Comparison of ENCODE assay signal across 11 mouse cellular contexts in genomic region chr6:52200073-52200750, GRCm38 (mm10). TPM values are rescaled to one million over a fixed set of nuclear protein-coding genes. Genes with fewer than 3 reads are reported as not detected.
DNase-seq lines count a peak whose midpoint lies in the region; ATAC-seq lines count a peak whose summit lies in the region.
"Had no signal": no experiment of that assay in that cellular context is flagged by ENCODE, and none has a peak within 500 bp of the region (broad histone marks: within the 10 kb centered on the region; RNA-seq: fewer than 3 reads in every experiment).

No protein-coding gene starts in this region.

- peaks cover 90% of the 10 kb centered on the region for H3K27me3 ChIP-seq in hindbrain, embryonic 14.5 days (ENCODE audit: control insufficient read depth, insufficient read depth, low read length)
- H3K27me3 ChIP-seq in limb, embryonic 10.5 days (ENCODE audit: low read depth, poor library complexity, severe bottlenecking), result peaks cover 45% of the 10 kb centered on the region
- H3K27me3 ChIP-seq in neural tube, embryonic 14.5 days (ENCODE audit: control insufficient read depth, insufficient read depth, low read length), result no peaks in the 10 kb centered on the region
- H3K27me3 ChIP-seq in forebrain, embryonic 11.5 days (ENCODE audit: control insufficient read depth, insufficient read depth, low read length), result peaks cover 100% of the 10 kb centered on the region

- 4% methylated on average over 30 of the region's 30 CpGs for WGBS in hindbrain, embryonic 14.5 days
- WGBS in limb, embryonic 10.5 days, result 2% methylated on average over 30 of the region's 30 CpGs
- WGBS in neural tube, embryonic 14.5 days, result 4% methylated on average over 30 of the region's 30 CpGs
- WGBS in forebrain, embryonic 11.5 days, result under 1% methylated on average over 28 of the region's 30 CpGs

- H3K36me3 ChIP-seq in hindbrain, embryonic 14.5 days (replicated peaks; ENCODE audit: control insufficient read depth, insufficient read depth), result no peaks in the 10 kb centered on the region
- H3K36me3 ChIP-seq in limb, embryonic 10.5 days, result peaks cover 45% of the 10 kb centered on the region
- peaks cover 33% of the 10 kb centered on the region for H3K36me3 ChIP-seq in neural tube, embryonic 14.5 days (ENCODE audit: control insufficient read depth, insufficient read depth, low read length)
- no peaks in the 10 kb centered on the region for H3K36me3 ChIP-seq in forebrain, embryonic 11.5 days (ENCODE audit: control insufficient read depth, insufficient read depth, low read length)
- H3K36me3 ChIP-seq: liver, embryonic 15.5 days had no signal

- peak overlapping the region; percentile 81 for H3K4me2 ChIP-seq in hindbrain, embryonic 14.5 days (replicated peaks)
- peak overlapping the region; percentile 99 for H3K4me2 ChIP-seq in neural tube, embryonic 14.5 days (ENCODE audit: low read depth, low read length)
- no peak overlapping the region for H3K4me2 ChIP-seq in forebrain, embryonic 11.5 days (ENCODE audit: low read depth, low read length, severe bottlenecking)
- H3K4me2 ChIP-seq: liver, embryonic 15.5 days had no signal

- H3K9me3 ChIP-seq in hindbrain, embryonic 14.5 days (ENCODE audit: control insufficient read depth, low read length), result no peaks in the 10 kb centered on the region
- no peaks in the 10 kb centered on the region for H3K9me3 ChIP-seq in limb, embryonic 10.5 days (replicated peaks)
- no peaks in the 10 kb centered on the region for H3K9me3 ChIP-seq in neural tube, embryonic 14.5 days (ENCODE audit: control insufficient read depth, low read length)
- H3K9me3 ChIP-seq in forebrain, embryonic 11.5 days (ENCODE audit: control insufficient read depth, low read length), result no peaks in the 10 kb centered on the region
- H3K9me3 ChIP-seq: liver, embryonic 15.5 days had no signal

- DNase-seq in kidney, adult 11 months, result peak; percentile 24
- no peak for DNase-seq in kidney, adult 8-10 months
- no peak for DNase-seq in hindbrain, embryonic 14.5 days (ENCODE audit: low spot score)
- peak; percentile 79 for DNase-seq in limb, embryonic 10.5 days (ENCODE audit: low spot score)
- no peak for DNase-seq in MN1 (ENCODE audit: low spot score)
- no peak for DNase-seq in forebrain, embryonic 11.5 days (ENCODE audit: low spot score)
- no peak for DNase-seq in thymus, postnatal 36 days
- DNase-seq: embryo, embryonic 11 days; right cerebral cortex, postnatal 4 days had no signal

- no peak for ATAC-seq in hindbrain, embryonic 14.5 days (ENCODE audit: low FRiP score)
- no peak for ATAC-seq in neural tube, embryonic 14.5 days (ENCODE audit: low read depth)
- ATAC-seq in forebrain, embryonic 11.5 days (replicated peaks; ENCODE audit: low FRiP score), result no peak

- H3K9ac ChIP-seq in hindbrain, embryonic 14.5 days, result peak overlapping the region; percentile 61
- H3K9ac ChIP-seq in neural tube, embryonic 14.5 days (replicated peaks; ENCODE audit: low read depth, low read length), result no peak overlapping the region; the same call in 1 of the 2 replicates
- H3K9ac ChIP-seq in forebrain, embryonic 11.5 days (ENCODE audit: low read length), result no peak overlapping the region
- H3K9ac ChIP-seq: liver, embryonic 15.5 days had no signal

- H3K4me1 ChIP-seq in hindbrain, embryonic 14.5 days (replicated peaks; ENCODE audit: control insufficient read depth, insufficient read depth, low read length), result no peaks in the 10 kb centered on the region
- H3K4me1 ChIP-seq in limb, embryonic 10.5 days, result peaks cover 94% of the 10 kb centered on the region
- H3K4me1 ChIP-seq in neural tube, embryonic 14.5 days (ENCODE audit: control insufficient read depth, insufficient read depth, low read length), result peaks cover 82% of the 10 kb centered on the region
- H3K4me1 ChIP-seq in forebrain, embryonic 11.5 days (replicated peaks; ENCODE audit: control insufficient read depth, insufficient read depth, low read length), result peaks cover 2% of the 10 kb centered on the region; the same call in 1 of the 2 replicates
- H3K4me1 ChIP-seq: liver, embryonic 15.5 days had no signal

- peak overlapping the region; percentile 50 for H3K4me3 ChIP-seq in hindbrain, embryonic 14.5 days (replicated peaks; ENCODE audit: low read length)
- peak overlapping the region; percentile 34 for H3K4me3 ChIP-seq in limb, embryonic 10.5 days
- H3K4me3 ChIP-seq in neural tube, embryonic 14.5 days (ENCODE audit: low read depth, low read length), result peak overlapping the region; percentile 11; the same call in 1 of the 2 replicates
- no peak overlapping the region for H3K4me3 ChIP-seq in forebrain, embryonic 11.5 days (ENCODE audit: low read depth, low read length)
- H3K4me3 ChIP-seq: liver, embryonic 15.5 days had no signal

- peak overlapping the region; percentile 95 for H3K27ac ChIP-seq in hindbrain, embryonic 14.5 days
- peak overlapping the region; percentile 82 for H3K27ac ChIP-seq in limb, embryonic 10.5 days
- H3K27ac ChIP-seq in neural tube, embryonic 14.5 days (ENCODE audit: low read depth, low read length), result peak overlapping the region; percentile 35
- H3K27ac ChIP-seq in forebrain, embryonic 11.5 days (ENCODE audit: low read depth, low read length), result no peak overlapping the region
- H3K27ac ChIP-seq: liver, embryonic 15.5 days had no signal

RNA-seq across cellular contexts. Expression of gene Hoxa5, which starts 4.2 kb away (rescaled TPM):
- 175 and 180 TPM in 2 replicates for polyA plus RNA-seq in hindbrain, embryonic 14.5 days (2014; fragmentation: Nextera tagmentation; extraction: Ambion mirVana)
- 9.8 and 10.4 TPM in 2 replicates for polyA plus RNA-seq in limb, embryonic 10.5 days (2016; fragmentation: Nextera tagmentation; extraction: Ambion mirVana)
- polyA plus RNA-seq in neural tube, embryonic 14.5 days (2014; fragmentation: Nextera tagmentation; extraction: Ambion mirVana), result 20.9 and 30.6 TPM in 2 replicates
- polyA plus RNA-seq in forebrain, embryonic 11.5 days (2014; fragmentation: Nextera tagmentation; extraction: Ambion mirVana), result not detected in 2 replicates

RNA-seq across cellular contexts. Expression of gene Hoxa6, which starts 8.3 kb away (rescaled TPM):
- 25.4 and 29.8 TPM in 2 replicates for polyA plus RNA-seq in hindbrain, embryonic 14.5 days (2014; fragmentation: Nextera tagmentation; extraction: Ambion mirVana)
- polyA plus RNA-seq in limb, embryonic 10.5 days (2016; fragmentation: Nextera tagmentation; extraction: Ambion mirVana), result 3.5 and 4.1 TPM in 2 replicates
- polyA plus RNA-seq in neural tube, embryonic 14.5 days (2014; fragmentation: Nextera tagmentation; extraction: Ambion mirVana), result 10.1 and 15.7 TPM in 2 replicates
- not detected in 2 replicates for polyA plus RNA-seq in forebrain, embryonic 11.5 days (2014; fragmentation: Nextera tagmentation; extraction: Ambion mirVana)
- polyA plus RNA-seq: liver, embryonic 15.5 days had no signal

RNA-seq across cellular contexts. Expression of gene Hoxa4, which starts 8.7 kb away (rescaled TPM):
- polyA plus RNA-seq in hindbrain, embryonic 14.5 days (2014; fragmentation: Nextera tagmentation; extraction: Ambion mirVana), result 19.7 and 22.5 TPM in 2 replicates
- 1.6 and 1.8 TPM in 2 replicates for polyA plus RNA-seq in limb, embryonic 10.5 days (2016; fragmentation: Nextera tagmentation; extraction: Ambion mirVana)
- 1.6 and 2.7 TPM in 2 replicates for polyA plus RNA-seq in neural tube, embryonic 14.5 days (2014; fragmentation: Nextera tagmentation; extraction: Ambion mirVana)
- polyA plus RNA-seq in forebrain, embryonic 11.5 days (2014; fragmentation: Nextera tagmentation; extraction: Ambion mirVana), result not detected in 2 replicates

RNA-seq across cellular contexts. Expression of gene Hoxa3, which starts 12.9 kb away (rescaled TPM):
- polyA plus RNA-seq in hindbrain, embryonic 14.5 days (2014; fragmentation: Nextera tagmentation; extraction: Ambion mirVana), result 21.7 and 24.9 TPM in 2 replicates
- 7.0 and 7.9 TPM in 2 replicates for polyA plus RNA-seq in limb, embryonic 10.5 days (2016; fragmentation: Nextera tagmentation; extraction: Ambion mirVana)
- 10.8 and 13.4 TPM in 2 replicates for polyA plus RNA-seq in neural tube, embryonic 14.5 days (2014; fragmentation: Nextera tagmentation; extraction: Ambion mirVana)
- polyA plus RNA-seq in forebrain, embryonic 11.5 days (2014; fragmentation: Nextera tagmentation; extraction: Ambion mirVana), result not detected in 2 replicates

RNA-seq across cellular contexts. Expression of gene Gm28308, which starts 12.9 kb away (rescaled TPM):
- polyA plus RNA-seq in hindbrain, embryonic 14.5 days (2014; fragmentation: Nextera tagmentation; extraction: Ambion mirVana), result not detected in 2 replicates
- polyA plus RNA-seq in limb, embryonic 10.5 days (2016; fragmentation: Nextera tagmentation; extraction: Ambion mirVana), result 0.79 and 1.2 TPM in 2 replicates
- polyA plus RNA-seq in neural tube, embryonic 14.5 days (2014; fragmentation: Nextera tagmentation; extraction: Ambion mirVana), result 4.2 TPM in 1 of 2 replicates, not detected in the other
- not detected in 2 replicates for polyA plus RNA-seq in forebrain, embryonic 11.5 days (2014; fragmentation: Nextera tagmentation; extraction: Ambion mirVana)
- polyA plus RNA-seq: liver, embryonic 15.5 days had no signal

Comparison
In these comparisons a context has a peak if more than half of its experiments do, and no peak if none do; other contexts are left out.
1. DNase-seq: peak in kidney, adult 11 months (single experiment) and limb, embryonic 10.5 days (single experiment); none in kidney, adult 8-10 months (0 of 2), hindbrain, embryonic 14.5 days (single experiment), MN1 (single experiment), forebrain, embryonic 11.5 days (single experiment) and thymus, postnatal 36 days (0 of 2).